Mouse (Mus musculus): ENCODE measurements around the gene Phf14. TPM values are rescaled to one million over a fixed set of nuclear protein-coding genes. Genes with fewer than 3 reads are reported as not detected.

Phf14 gene
- total RNA-seq, 1 experiment = 22.6 TPM

DNA sequence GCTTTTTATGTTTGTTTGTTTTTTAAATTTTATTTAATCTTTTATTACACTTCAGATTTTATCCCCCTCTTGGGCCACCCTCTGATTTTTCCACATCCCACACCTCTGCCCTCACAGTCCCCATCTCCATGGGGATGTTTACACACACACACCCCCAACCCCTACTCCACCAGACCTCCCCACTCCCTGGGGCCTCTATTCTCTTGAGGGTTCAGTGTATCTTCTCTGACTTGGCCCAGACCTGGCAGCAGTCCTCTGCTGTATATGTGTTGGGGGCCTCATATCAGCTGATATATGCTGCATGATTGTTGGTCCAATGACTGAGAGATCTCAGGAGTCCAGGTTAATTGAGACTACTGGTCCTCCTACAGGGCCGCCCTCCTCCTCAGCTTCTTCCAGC, 86.2 kb downstream of the Phf14 start:
- H3K4me1 ChIP-seq (ENCODE audit: control insufficient read depth in 2 of 2, insufficient read depth in 2 of 2, low read length in 2 of 2, poor library complexity in 1 of 2) = peaks cover 0 to 2% of the 10 kb centered on the region in 2 experiments; a peak in 1 of 4 replicates
- H3K9me3 ChIP-seq (ENCODE audit: control insufficient read depth, insufficient read depth, low read depth, low read length) = no peaks in the 10 kb centered on the region
- in situ Hi-C loops (cut with MboI; ENCODE audit: low sequenced_read_pairs in 2 of 2, unreplicated experiment in 2 of 2) = no loop called here
- H3K9ac ChIP-seq (ENCODE audit: insufficient read depth, low read depth, low read length, poor library complexity, severe bottlenecking) = no peak overlapping the region
- DNase-seq (ENCODE audit: low read depth, low spot score) = no peak
- no peak for TF ChIP-seq MAFK (IDR thresholded peaks at IDR 0.05; ENCODE audit: insufficient read depth, low read depth, low read length)
- no peak for TF ChIP-seq ZNF384 (IDR thresholded peaks at IDR 0.05; ENCODE audit: low read depth, low read length)
- TF ChIP-seq CHD2 (IDR thresholded peaks at IDR 0.05; ENCODE audit: low read depth, low read length) = no peak
- no peak for TF ChIP-seq ZC3H11A (IDR thresholded peaks at IDR 0.05; ENCODE audit: borderline replicate concordance, low read depth, low read length)
- no peak for TF ChIP-seq HCFC1 (IDR thresholded peaks at IDR 0.05; ENCODE audit: borderline replicate concordance, insufficient read depth, low read length)
- no peaks in the 10 kb centered on the region; the same call in 1 of the 2 replicates for H3K36me3 ChIP-seq (ENCODE audit: control insufficient read depth, insufficient read depth, low read length, poor library complexity, severe bottlenecking)
- H3K27ac ChIP-seq (ENCODE audit: insufficient read depth, low read depth, low read length, poor library complexity, severe bottlenecking) = no peak overlapping the region
- no peak overlapping the region for H3K4me3 ChIP-seq (ENCODE audit: insufficient read depth in 1 of 2, low read depth in 1 of 2, low read length in 2 of 2, poor library complexity in 1 of 2, severe bottlenecking in 1 of 2)

DNA sequence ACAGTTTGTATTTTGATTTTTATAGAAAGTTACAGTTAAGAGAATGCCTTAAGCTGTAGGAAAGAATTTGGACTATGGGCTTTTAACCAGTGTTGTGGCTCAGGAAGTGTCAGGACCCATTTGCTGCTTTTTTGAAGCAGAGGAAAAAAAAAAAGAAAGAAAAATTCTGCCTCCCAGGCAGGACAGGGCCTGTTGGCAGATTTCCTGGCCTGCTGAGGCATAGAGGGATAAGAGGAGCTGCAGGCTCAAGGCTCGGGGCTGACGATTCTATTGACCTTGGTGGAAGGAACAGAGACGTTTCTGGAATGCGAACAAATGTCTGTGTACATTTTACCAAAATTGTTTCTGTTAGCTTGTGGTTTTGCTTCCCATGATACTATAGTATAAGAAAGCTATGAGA, 91.0 kb downstream of the Phf14 start:
- Histone ChIP-seq H3K9me3 (ENCODE audit: control insufficient read depth, insufficient read depth, low read depth, low read length) (no peaks in the 10 kb centered on the region), H3K9ac (ENCODE audit: insufficient read depth, low read depth, low read length, poor library complexity, severe bottlenecking) (no peak overlapping the region), H3K27ac (ENCODE audit: insufficient read depth, low read depth, low read length, poor library complexity, severe bottlenecking) (no peak overlapping the region), H3K4me3 (ENCODE audit: insufficient read depth in 1 of 2, low read depth in 1 of 2, low read length in 2 of 2, poor library complexity in 1 of 2, severe bottlenecking in 1 of 2) (no peak overlapping the region), H3K4me1 (ENCODE audit: control insufficient read depth in 2 of 2, insufficient read depth in 2 of 2, low read length in 2 of 2, poor library complexity in 1 of 2) (peaks cover 0 to 2% of the 10 kb centered on the region in 2 experiments; a peak in 1 of 4 replicates), H3K36me3 (ENCODE audit: control insufficient read depth, insufficient read depth, low read length, poor library complexity, severe bottlenecking) (no peaks in the 10 kb centered on the region; the same call in 1 of the 2 replicates)
- in situ Hi-C loops (cut with MboI; ENCODE audit: low sequenced_read_pairs in 2 of 2, unreplicated experiment in 2 of 2) = no loop called here
- no peak for DNase-seq (ENCODE audit: low read depth, low spot score)
- TF ChIP-seq HCFC1 (IDR thresholded peaks at IDR 0.05; ENCODE audit: borderline replicate concordance, insufficient read depth, low read length) (no peak), CHD2 (IDR thresholded peaks at IDR 0.05; ENCODE audit: low read depth, low read length) (no peak), ZNF384 (IDR thresholded peaks at IDR 0.05; ENCODE audit: low read depth, low read length) (no peak), ZC3H11A (IDR thresholded peaks at IDR 0.05; ENCODE audit: borderline replicate concordance, low read depth, low read length) (no peak), MAFK (IDR thresholded peaks at IDR 0.05; ENCODE audit: insufficient read depth, low read depth, low read length) (no peak)

DNA sequence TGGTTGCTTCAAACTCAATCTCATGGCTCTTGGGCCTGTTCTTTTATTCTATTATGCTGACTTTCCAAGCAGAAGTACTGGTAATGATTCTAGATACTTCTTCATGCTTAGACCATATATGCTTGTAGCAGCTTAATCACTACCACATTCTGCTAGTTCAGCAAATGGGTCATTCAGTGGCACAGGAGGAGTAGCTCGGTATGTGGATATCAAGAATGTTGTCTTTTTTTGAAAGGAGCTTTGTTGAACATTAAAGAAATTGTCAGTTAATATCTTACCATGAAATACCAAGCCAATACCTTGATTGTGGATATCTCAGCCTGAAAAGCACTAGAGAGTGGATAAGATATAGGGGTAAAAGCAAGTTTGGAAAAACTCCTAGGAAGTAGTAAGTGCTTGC, 91.9 kb downstream of the Phf14 start:
- TF ChIP-seq HCFC1 (IDR thresholded peaks at IDR 0.05; ENCODE audit: borderline replicate concordance, insufficient read depth, low read length) (no peak), ZC3H11A (IDR thresholded peaks at IDR 0.05; ENCODE audit: borderline replicate concordance, low read depth, low read length) (no peak)
- no peak overlapping the region for H3K4me3 ChIP-seq (ENCODE audit: insufficient read depth in 1 of 2, low read depth in 1 of 2, low read length in 2 of 2, poor library complexity in 1 of 2, severe bottlenecking in 1 of 2)
- in situ Hi-C loops (cut with MboI; ENCODE audit: low sequenced_read_pairs in 2 of 2, unreplicated experiment in 2 of 2) = no loop called here
- no peaks in the 10 kb centered on the region for H3K9me3 ChIP-seq (ENCODE audit: control insufficient read depth, insufficient read depth, low read depth, low read length)
- H3K9ac ChIP-seq (ENCODE audit: insufficient read depth, low read depth, low read length, poor library complexity, severe bottlenecking) = no peak overlapping the region
- H3K27ac ChIP-seq (ENCODE audit: insufficient read depth, low read depth, low read length, poor library complexity, severe bottlenecking) = no peak overlapping the region
- peaks cover 0 to 2% of the 10 kb centered on the region in 2 experiments; a peak in 1 of 4 replicates for H3K4me1 ChIP-seq (ENCODE audit: control insufficient read depth in 2 of 2, insufficient read depth in 2 of 2, low read length in 2 of 2, poor library complexity in 1 of 2)
- no peak for DNase-seq (ENCODE audit: low read depth, low spot score)
- no peaks in the 10 kb centered on the region; the same call in 1 of the 2 replicates for H3K36me3 ChIP-seq (ENCODE audit: control insufficient read depth, insufficient read depth, low read length, poor library complexity, severe bottlenecking)

DNA sequence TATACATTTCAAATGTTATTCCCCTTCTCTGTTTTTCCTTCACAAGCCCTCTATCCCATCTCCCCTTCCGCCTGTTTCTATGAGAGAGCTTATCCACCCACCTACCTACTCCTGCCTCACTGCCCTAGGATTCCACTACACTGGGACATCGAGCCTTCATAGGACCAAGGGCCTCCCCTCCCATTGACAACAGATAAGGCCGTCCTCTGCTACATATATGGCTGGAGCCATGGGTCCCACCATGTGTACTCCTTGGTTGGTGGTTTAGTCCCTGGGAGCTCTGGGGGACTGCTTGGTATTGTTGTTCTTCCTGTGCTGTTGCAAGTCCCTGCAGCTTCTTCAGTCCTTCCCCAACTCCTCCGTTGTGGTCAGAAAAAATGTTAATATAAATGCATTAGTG, 97.8 kb downstream of the Phf14 start:
- H3K4me3 ChIP-seq (ENCODE audit: insufficient read depth in 1 of 2, low read depth in 1 of 2, low read length in 2 of 2, poor library complexity in 1 of 2, severe bottlenecking in 1 of 2) = no peak overlapping the region
- TF ChIP-seq MAFK (IDR thresholded peaks at IDR 0.05; ENCODE audit: insufficient read depth, low read depth, low read length) = no peak
- TF ChIP-seq ZNF384 (IDR thresholded peaks at IDR 0.05; ENCODE audit: low read depth, low read length) = no peak
- TF ChIP-seq ZC3H11A (IDR thresholded peaks at IDR 0.05; ENCODE audit: borderline replicate concordance, low read depth, low read length) = no peak
- TF ChIP-seq CHD2 (IDR thresholded peaks at IDR 0.05; ENCODE audit: low read depth, low read length) = no peak
- no peak for TF ChIP-seq HCFC1 (IDR thresholded peaks at IDR 0.05; ENCODE audit: borderline replicate concordance, insufficient read depth, low read length)

DNA sequence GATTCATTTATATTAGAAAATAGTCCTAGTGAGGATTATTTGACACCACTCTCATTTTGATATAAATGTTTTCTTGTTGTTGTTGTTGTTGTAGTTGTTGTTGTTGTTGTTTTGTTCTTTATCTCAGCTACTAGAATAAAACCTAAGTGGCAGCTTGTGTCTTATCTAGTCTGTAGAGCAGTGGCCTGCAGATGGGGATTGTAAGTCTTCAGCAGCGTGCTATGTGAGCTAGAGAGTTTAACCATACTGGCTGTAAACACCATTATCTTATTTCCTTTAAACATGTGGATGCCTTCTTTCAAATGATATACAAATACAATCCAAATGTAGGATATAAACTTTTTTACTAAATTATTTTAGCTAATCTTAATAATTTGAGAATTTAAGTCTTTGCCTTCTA, 98.4 kb downstream of the Phf14 start:
- no peak for TF ChIP-seq CHD2 (IDR thresholded peaks at IDR 0.05; ENCODE audit: low read depth, low read length)
- no peak for TF ChIP-seq ZC3H11A (IDR thresholded peaks at IDR 0.05; ENCODE audit: borderline replicate concordance, low read depth, low read length)
- TF ChIP-seq HCFC1 (IDR thresholded peaks at IDR 0.05; ENCODE audit: borderline replicate concordance, insufficient read depth, low read length) = no peak
- no peak for TF ChIP-seq ZNF384 (IDR thresholded peaks at IDR 0.05; ENCODE audit: low read depth, low read length)
- TF ChIP-seq MAFK (IDR thresholded peaks at IDR 0.05; ENCODE audit: insufficient read depth, low read depth, low read length) = no peak
- no peak overlapping the region for H3K27ac ChIP-seq (ENCODE audit: insufficient read depth, low read depth, low read length, poor library complexity, severe bottlenecking)
- H3K4me3 ChIP-seq (ENCODE audit: insufficient read depth in 1 of 2, low read depth in 1 of 2, low read length in 2 of 2, poor library complexity in 1 of 2, severe bottlenecking in 1 of 2) = no peak overlapping the region
- H3K9me3 ChIP-seq (ENCODE audit: control insufficient read depth, insufficient read depth, low read depth, low read length) = no peaks in the 10 kb centered on the region
- no peaks in the 10 kb centered on the region for H3K4me1 ChIP-seq (ENCODE audit: control insufficient read depth in 2 of 2, insufficient read depth in 2 of 2, low read length in 2 of 2, poor library complexity in 1 of 2)
- no peak for DNase-seq (ENCODE audit: low read depth, low spot score)
- no peak overlapping the region for H3K9ac ChIP-seq (ENCODE audit: insufficient read depth, low read depth, low read length, poor library complexity, severe bottlenecking)
- H3K36me3 ChIP-seq (ENCODE audit: control insufficient read depth, insufficient read depth, low read length, poor library complexity, severe bottlenecking) = no peaks in the 10 kb centered on the region
- in situ Hi-C loops (cut with MboI; ENCODE audit: low sequenced_read_pairs in 2 of 2, unreplicated experiment in 2 of 2) = no loop called here

More for the DNA sequence above, 97.8 kb downstream of the Phf14 start:
- in situ Hi-C loops (cut with MboI; ENCODE audit: low sequenced_read_pairs in 2 of 2, unreplicated experiment in 2 of 2) = no loop called here
- Histone ChIP-seq H3K4me1 (ENCODE audit: control insufficient read depth in 2 of 2, insufficient read depth in 2 of 2, low read length in 2 of 2, poor library complexity in 1 of 2) (no peaks in the 10 kb centered on the region), H3K9me3 (ENCODE audit: control insufficient read depth, insufficient read depth, low read depth, low read length) (no peaks in the 10 kb centered on the region), H3K36me3 (ENCODE audit: control insufficient read depth, insufficient read depth, low read length, poor library complexity, severe bottlenecking) (no peaks in the 10 kb centered on the region), H3K27ac (ENCODE audit: insufficient read depth, low read depth, low read length, poor library complexity, severe bottlenecking) (no peak overlapping the region), H3K9ac (ENCODE audit: insufficient read depth, low read depth, low read length, poor library complexity, severe bottlenecking) (no peak overlapping the region)
- no peak for DNase-seq (ENCODE audit: low read depth, low spot score)
